Mouse (Mus musculus) CD8-positive naive resting alpha-beta T cell, adult 2 months (primary cell): ENCODE data around the gene Nin.
A peak's percentile ranks its signal among the peaks of the same experiment; 100 is the strongest.

Experiments used
- DNase-seq, 2 experiments: peaks; one replicate each; pipeline ENCODE4 v3.0.0; 2022; ENCODE audit warnings: low read depth in 2 of 2, low spot score in 2 of 2

Nin gene

DNA sequence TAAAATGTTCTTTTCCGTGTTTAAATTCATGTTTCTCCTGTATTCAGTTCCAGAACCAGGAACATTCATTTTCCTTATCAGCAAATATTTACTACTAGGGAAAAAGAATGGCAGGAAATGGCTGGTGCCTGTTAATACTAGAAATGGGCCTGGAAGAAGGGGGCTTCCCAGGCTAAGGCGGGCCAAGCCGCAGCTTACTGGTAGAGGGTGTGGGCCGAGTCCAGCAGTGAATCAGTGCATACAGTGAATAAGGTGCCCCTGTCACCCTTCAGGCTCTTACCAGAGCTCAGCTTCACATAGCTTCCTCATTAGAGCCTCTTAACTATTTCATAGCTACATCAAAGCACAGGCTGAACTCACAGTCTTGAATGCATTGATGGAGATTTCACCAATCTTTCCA is 89.9 kb downstream of the Nin start:
- no peak for DNase-seq

DNA sequence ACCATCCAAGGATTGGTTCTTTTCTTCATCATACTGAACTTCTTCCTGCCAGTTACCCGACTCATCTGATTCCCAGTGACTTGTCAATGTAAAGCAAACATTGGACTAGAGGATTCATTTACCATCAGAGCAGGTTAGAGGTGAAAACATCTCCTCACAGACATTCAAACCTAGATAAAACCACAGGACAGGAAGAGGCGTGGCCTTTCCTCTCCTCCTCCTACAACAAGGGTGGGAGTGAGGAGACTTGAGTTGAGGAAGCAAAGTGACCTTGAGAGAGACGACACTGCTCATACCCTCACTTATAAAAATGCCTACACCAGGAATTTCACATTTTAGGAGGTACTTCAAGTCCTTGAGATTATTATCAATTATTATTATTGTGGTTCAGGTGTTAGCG is 95.4 kb downstream of the Nin start:
- DNase-seq: peak; percentile 2 to 29

DNA sequence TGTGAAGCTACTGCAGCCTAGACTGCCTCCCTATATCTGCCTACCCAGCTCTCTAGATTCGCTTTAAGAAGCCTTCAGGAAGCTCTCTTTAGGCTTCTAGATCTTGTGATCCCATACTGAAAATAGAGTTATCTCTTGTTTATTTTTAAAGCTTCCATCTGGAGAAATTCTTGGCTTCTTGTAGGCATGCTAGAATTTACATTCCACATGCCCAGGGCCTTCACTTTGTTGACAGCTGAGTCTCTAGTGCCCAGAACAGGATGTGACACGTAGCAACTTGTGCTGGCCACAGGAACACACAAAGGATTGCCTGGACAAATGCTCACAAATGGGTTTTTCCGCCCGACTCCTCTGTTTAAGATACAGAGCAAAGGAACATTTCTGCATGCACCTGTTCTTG is 97.6 kb downstream of the Nin start:
- no peak for DNase-seq

DNA sequence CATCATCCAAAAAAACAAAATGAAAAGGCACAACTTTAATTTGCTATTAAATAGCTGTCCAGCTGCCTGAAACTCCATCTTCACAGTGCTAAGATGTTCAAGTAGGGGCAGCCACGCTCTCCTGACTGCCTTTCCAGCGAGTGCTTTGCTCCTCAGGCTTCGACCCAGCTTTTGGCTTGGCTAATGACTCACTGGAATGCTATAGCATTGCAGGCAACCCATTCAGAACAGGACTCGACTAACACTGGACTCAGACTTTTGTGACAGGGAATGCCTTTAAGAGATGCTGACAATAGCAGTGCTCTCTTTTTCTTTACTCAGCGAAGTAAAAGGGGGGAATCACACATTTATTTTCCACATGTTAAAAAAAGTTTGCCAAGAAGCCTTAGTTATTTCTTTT is 101.8 kb downstream of the Nin start:
- no peak for DNase-seq

DNA sequence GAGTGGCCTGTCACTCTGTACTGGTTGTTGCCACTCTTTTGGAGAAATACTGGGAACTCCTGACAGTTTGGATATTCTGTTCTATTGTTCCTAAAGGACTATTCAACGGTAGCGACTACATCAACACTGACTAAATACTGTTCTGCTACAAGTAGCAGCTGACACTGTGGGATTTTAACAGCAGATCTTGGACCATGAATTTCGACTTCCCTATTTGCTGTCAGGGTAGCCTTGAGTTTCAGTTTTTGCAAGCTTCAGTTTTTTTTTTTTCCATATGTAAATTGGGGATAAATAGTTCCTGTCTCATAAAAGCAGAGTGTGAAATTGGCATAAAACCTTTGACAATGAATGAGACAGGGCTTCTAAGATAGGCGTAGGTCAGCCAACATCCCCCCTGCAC is 103.2 kb downstream of the Nin start:
- no peak for DNase-seq

DNA sequence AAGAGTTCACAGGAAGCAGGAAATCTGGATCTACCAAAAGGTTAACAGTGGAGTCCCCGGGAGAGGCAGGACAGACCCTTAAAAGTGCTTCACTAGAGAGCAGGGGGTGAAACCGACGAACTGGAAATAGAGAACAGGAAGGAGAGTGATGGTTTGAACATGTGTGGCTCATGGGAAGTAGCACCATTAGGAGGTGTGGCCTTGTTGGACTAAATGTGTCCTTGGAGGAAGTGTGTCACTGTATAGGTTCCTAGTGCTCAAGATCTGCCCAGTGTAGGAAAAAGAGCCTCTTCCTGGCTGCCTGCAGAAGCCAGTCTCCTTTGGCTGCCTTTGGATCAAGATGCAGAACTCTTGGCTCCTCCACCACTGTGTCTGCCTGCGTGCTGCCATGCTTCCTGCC is 108.4 kb downstream of the Nin start:
- DNase-seq: no peak

DNA sequence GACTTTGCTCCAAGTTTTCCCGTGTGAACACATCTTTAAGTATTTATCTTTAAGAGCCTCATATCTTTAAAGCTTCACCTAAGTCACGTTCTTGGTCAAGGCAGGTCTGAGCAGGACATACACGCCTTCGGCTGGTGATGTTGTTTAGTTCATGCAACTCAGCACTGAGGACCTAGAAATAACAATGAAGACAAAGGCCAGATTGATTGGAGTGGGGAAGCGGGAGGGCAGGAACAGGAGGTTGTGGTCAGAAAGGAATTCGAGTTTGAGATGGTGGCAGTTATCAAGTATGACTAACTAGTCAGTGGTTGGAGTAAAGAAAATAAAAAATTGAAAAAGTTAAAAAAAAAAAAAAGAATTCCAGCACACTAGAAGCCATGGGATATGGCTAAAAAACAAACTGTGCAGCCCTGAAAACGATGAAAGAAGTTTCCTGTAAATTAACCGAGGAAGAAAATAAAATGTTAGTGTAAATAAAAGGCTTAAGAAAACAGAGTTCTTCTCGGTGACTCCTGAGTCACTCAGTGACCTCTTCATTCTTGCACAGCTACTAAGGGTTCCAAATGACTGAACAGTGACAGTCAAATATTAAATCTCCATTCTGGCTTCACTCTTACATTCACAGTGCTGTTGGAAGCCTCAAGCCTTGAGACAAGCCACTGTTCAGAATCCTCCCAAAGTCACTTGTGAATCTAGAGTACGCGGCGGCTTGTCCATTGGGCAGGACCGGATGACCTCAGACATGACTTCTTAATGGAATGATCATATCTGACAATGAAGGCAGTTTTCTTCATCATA is 115.1 kb downstream of the Nin start:
- DNase-seq: no peak

DNA sequence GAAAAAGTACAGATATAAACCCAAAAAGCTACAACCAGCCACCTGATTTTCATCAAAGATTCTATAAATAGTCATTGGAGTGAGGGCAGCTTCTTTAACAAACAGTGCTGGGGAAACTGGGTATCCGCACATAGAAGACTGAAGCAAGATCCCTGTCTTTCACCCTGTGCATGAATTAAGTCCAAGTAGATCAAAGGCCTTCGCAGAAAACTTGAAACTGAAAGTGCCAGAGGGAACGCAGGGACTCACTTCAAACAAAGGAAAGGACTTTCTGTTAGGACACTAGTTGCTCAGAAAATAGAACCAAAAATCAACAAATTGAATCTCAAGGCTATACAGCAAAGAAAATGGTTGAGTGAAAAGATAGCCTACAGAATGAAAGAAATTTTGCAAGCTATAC is 118.1 kb downstream of the Nin start:
- no peak for DNase-seq

DNA sequence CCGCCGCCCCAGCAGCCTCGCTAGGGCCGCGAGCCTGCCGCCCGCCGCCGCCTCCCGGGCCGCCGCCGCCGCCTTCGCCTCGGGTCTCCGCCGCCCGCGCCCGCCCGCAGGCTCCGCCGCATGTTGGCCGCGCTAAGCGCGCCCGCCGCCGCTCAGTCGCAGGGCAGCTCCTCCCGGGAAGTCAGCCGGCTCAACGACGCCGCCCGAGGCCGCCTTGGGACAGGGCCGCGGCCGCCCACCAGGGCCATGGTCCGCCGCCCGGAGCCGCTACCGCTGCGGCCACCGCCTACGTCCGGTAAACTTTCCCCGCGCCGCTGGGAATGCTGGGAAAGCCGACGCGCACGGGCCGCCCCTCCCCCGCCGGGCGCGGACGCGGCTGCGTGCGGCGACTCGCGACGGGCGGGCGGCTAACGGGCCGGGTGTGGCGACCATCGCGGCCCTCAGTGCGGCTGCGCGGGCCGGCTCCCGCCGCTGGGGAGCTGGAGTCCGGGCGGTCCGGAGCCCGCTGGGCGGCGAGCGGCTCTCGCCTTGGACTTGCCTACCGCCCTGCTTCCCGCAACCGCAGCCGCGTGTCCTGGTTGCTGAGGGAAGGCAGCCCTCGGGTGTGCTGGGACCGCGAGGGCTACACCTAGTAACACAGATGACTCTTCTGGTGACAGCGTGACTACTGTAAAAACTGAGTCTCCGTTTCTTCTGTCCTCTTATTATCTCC is 126.6 kb downstream of the Nin start, which contains the start of gene Sav1:
Gene Sav1, minus strand, starts transcription at position 217 of the 712 bp plus-strand sequence.
- DNase-seq: peak; percentile 31 to 36

DNA sequence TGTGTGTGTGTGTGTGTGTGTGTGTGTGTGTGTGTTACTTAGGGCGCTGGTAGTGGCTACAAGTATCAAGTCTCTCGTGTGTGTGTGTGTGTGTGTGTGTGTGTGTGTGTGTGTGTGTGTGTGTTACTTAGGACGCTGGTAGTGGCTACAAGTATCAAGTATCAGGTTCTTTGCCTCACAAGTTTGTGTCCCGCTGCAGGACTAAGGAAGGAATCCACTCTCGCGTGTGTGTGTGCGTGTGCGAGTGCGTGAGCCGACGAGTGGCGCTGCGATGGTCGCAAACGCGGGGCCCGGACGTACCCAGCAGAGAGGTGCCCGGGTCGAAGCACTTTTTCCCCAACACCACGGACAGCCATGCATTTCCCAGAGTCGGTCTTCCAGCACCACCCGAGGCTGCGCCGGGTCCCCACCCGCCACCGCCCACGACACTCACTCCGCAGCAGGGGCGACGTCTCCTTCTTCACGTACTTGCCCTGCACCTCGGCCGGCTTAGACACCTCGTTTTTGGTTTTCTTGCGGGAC is 127.2 kb downstream of the Nin start:
- DNase-seq: peak in 1 of 2 experiments; percentile 17

DNA sequence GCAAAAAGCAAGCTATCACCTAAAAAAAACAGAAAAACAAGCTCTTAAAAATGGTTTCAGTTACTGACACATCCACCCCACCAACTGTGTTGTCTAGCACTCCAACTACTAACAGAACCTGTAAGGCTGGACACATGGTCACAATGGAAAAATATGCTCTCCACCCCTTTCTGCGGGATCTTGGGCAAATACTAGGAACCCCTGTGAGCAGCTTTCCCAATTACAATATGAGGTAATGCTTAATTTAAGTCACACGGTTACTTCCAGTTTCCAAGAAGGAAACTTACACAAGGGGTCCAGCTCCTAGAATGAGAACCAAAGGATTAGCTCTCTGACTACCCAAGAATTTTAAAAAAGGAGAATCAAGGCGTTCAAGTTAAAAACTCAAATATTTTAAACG is 128.0 kb downstream of the Nin start:
- DNase-seq: no peak

DNA sequence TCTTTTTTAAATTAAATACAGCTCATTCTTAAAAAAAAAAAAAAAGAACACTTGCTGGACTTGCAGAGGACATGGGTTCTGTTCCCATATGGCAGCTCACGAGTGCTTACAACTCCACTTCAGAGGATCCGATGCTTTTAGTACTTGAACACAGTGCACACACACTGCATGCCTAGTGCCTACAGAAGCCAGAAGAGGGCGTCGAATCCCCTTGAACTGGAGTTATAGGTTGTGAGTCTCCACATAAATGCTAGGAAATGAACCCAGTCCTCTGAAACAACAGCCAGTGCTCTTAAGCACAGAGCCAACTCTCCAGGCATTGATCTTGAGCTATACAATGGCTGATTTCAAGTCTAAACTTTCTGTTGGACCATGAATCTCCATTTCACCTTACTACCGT is 130.6 kb downstream of the Nin start:
- no peak for DNase-seq

DNA sequence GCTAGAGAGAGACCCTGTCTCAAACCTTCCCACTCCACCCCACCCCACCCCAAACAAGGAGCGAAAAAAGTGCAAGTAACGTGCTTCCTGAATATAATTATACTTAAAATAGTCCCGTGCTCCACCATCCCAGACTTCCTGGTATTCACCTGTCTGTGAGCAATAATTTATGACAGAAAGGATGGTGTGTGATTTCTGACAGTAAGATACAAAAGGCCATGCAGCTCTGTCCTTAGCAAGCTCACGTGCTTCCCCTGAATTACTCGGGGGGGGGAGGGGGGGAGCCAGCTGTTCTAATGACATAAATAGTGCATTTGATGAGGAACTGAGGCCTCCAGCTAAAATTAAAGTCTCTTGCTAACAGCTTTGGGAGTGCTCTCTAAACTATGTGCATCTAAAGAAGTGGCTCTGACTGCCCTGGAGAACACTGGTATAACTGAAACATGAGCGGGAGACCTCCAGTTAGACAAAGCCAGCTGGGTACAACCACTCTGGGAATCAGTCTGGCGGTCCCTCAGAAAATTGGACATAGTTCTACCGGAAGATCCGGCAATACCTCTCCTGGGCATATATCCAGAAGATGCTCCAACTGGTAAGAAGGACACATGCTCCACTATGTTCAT is 136.0 kb downstream of the Nin start:
- no peak for DNase-seq

DNA sequence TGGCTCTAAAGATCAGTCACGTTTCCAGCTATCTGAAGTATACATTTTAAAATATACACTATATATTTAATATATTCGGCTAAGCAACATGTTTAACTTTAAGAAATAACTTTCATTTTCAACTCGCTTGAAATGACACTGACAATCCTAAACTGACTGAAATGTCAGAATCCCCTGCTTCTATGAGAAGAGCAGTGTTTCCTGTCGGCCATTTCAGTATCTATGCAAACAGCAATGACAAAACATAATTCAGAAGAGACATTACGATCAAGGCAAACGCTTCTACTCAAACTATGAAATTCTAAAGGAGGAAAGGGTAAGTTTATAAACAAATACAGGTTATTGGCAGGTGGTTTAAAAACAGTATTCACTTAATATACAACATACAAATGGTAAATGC is 136.8 kb downstream of the Nin start:
- DNase-seq: no peak

DNA sequence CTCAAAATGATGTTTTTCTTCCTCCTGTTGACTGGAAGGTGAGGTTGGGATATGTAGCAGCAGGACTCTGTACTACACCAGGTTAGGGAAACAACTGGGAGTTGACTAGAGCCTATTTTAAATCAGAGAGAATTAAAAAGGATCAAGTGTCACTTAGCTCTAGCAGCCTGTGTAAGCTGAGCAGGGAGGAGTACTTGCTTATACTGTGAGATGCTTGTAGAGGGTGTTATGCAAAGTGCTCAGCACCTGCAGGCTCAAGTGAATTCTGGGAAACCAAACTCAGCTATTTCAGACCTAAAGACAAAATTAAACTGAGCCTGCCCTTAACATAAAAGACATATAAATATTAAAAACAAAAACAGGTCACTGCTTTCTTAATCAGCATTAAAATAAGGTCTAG is 139.9 kb downstream of the Nin start:
- DNase-seq: no peak

DNA sequence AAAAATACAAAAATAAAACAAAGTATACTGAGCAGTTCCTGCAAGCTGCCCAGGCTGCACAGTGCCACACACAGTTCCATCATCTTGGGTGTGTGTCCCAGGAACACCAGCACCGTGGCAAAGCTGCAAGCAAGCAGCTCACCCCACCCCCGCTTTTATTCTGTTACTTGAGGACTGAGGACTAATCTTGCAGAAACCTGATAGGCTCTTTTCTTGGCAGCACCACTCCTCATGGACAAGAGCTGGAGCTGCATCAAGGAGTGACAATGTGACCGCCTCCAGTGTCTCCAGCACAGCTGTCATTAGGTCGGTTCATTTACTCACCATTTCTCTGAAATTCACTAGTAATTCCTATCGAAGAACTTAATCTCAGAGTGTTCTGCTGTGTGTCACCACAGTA is 145.4 kb downstream of the Nin start:
- DNase-seq: no peak

DNA sequence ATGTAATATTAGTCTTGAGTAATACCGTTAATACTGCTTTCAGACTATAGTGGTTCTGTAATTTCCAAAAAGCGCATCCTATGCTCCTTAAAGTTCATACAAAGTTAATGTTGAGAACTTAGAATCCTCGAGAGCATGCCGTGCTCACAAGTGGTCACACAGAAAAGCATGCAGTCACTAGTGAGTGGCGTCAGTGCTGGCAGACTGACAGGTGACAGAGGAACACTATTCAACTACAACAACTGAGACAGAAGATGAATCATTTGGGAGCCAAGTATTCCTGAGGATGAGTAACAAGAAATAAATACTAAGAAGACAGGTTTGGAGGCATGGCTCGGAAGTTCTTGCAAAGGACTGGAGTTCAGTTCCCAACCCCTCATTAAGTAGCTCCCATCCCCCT is 146.4 kb downstream of the Nin start:
- no peak for DNase-seq

DNA sequence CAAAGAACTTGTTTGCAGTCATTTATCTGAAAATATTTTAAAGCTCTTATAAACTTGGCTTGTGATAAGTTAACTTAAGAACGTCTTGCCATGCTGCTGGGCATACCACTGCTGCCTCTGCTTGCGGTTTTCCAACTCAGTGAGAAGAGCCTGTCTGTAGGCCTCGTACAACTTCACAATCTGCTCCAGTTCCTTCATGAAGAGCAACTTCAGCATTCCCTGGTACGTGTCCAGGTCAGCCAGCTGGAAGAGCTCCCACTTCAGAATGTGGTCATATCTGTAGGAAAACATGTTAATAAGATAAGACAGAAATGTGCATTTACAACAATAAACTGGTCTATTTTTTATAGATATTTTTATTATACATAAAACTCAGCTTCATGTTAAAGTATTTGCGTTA is 147.4 kb downstream of the Nin start:
- DNase-seq: no peak

DNA sequence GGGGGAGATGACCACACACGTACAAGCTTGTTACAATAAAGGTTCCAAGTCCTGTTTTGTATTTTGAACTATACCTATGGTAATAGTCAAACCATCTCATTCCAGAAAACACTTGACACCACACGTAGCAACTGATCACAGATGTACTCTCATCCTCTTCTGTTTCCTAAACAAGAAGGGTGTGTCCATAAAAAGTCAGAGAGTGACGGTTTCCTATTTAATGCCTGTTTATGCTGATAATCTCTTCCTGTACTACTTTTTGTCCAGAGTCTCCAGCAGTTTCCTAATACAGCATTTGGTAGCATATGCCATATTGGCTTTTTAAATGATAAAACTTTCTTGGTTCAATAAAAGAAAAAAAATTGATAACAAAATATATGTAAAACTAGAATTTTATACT is 147.9 kb downstream of the Nin start:
- DNase-seq: no peak

DNA sequence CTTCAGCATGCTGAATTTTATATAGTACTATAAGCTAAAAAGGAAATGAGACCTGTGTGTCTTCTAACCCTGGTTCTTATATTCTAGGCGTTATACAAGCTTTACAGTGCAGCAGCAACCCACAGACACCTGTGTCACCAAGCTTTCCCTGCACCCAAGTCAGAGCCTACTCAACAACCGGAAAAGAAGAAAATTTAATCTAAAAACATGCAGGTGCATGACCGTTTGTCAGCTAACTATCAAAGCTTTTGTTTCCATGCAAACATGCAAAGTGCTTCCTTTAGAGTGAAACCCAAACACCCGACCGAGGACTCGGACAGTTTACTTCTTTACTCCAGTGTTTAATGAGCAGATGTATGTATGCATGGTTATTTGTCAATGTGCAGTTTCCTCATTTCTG is 150.4 kb downstream of the Nin start:
- DNase-seq: no peak

DNA sequence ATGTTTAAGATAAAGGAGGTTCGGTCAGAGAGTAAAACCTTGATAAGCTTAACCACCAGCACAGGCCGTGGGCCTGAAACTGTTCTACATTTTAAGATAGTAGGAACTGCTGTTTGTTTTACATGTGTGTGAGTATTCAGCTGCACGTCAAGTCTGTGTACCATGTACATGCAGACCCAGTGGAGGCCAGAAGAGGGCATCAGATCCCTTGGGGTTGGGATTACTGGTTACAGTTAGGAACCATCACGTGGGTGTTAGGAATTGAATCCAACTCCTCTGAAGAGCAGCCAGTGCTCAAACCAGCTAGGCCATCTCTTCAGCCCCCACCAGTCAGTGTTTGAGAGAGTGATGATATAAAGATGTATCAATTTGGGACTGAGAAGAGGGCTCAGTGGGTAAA is 151.0 kb downstream of the Nin start:
- peak; percentile 16 to 38 for DNase-seq
